Mouse (Mus musculus) myocyte (in vitro differentiated cells): ENCODE measurements around the gene Adamtsl2.

Experiments used
- CEBPB ChIP-seq: IDR thresholded peaks from 2 replicates; pipeline ENCODE4 v1.6.1; 2011; ENCODE audit warnings: mild to moderate bottlenecking, moderate library complexity; ENCODE audit not compliant: poor library complexity, insufficient read depth, severe bottlenecking
- MAX ChIP-seq: IDR thresholded peaks from one replicate; pipeline ENCODE4 v1.6.1; 2011; ENCODE audit warnings: low read depth, mild to moderate bottlenecking, control low read depth
- POLR2A ChIP-seq: IDR thresholded peaks from one replicate; pipeline ENCODE4 v1.6.1; 2011; ENCODE audit warnings: low read depth, mild to moderate bottlenecking, control low read depth, moderate library complexity; ENCODE audit not compliant: insufficient read length
- POLR2AphosphoS2 ChIP-seq: IDR thresholded peaks from one replicate; pipeline ENCODE4 v1.6.1; 2011; ENCODE audit warnings: low read depth, control low read depth; ENCODE audit not compliant: insufficient read length
- USF1 ChIP-seq: IDR thresholded peaks from one replicate; pipeline ENCODE4 v1.6.1; 2011; ENCODE audit warnings: low read depth, mild to moderate bottlenecking, control low read depth, moderate library complexity

- no peak for TF ChIP-seq CEBPB
- TF ChIP-seq POLR2A, result no peak
- TF ChIP-seq USF1, result no peak
- no peak for TF ChIP-seq POLR2AphosphoS2
- TF ChIP-seq MAX, result no peak
These were observed at the start of gene Adamtsl2 for GRCm38 (mm10) chr2:27079152-27079584.
